Mouse (Mus musculus): ENCODE results near the gene Lrmda. TPM values are rescaled to one million over a fixed set of nuclear protein-coding genes. Genes with fewer than 3 reads are reported as not detected.

Gene Lrmda
- polyA plus RNA-seq, 1 experiment from 2014 or later, result 0.66 TPM

DNA sequence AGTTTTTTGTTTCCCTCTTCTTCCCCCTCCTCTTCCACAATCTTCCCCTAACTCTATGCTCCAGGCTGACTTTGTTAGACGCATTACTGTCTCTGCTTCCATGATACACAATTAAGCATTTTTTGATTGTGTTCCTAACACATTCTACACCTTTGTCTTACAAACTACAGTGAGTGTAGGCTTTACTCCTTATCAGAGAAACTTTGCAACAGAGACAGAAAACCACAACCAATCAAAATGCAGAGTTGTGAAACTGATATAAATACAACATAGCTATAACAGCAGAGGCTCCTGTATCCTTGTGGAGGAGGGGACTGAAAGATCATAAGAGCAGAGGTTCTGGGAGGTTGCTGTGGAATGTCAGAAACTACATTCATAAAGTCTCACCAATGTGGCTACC is 933.5 kb downstream of the Lrmda start:
- H3K36me3 ChIP-seq (ENCODE audit: control insufficient read depth, insufficient read depth, low read length), result no peaks in the 10 kb centered on the region
- H3K27ac ChIP-seq (ENCODE audit: low read depth, low read length), result no peak overlapping the region
- no peaks in the 10 kb centered on the region for H3K9me3 ChIP-seq (ENCODE audit: control insufficient read depth, low read length)
- ATAC-seq (ENCODE audit: insufficient read depth, low FRiP score, low TSS enrichment) (no peak), DNase-seq (ENCODE audit: low spot score) (no peak)
- 87% methylated on average over 1 of the region's 1 CpGs for WGBS
- H3K4me3 ChIP-seq (ENCODE audit: low read depth, low read length), result no peak overlapping the region
- no peak overlapping the region for H3K9ac ChIP-seq (ENCODE audit: low read length)
- no peak overlapping the region for H3K4me2 ChIP-seq (ENCODE audit: low read depth)
- H3K4me1 ChIP-seq (ENCODE audit: control insufficient read depth, insufficient read depth, low read length), result no peaks in the 10 kb centered on the region
- no peaks in the 10 kb centered on the region for H3K27me3 ChIP-seq (ENCODE audit: control insufficient read depth, insufficient read depth, low read length)

- Histone ChIP-seq H3K4me3 (ENCODE audit: low read depth, low read length) (no peak overlapping the region), H3K9ac (ENCODE audit: low read length) (no peak overlapping the region), H3K4me1 (ENCODE audit: control insufficient read depth, insufficient read depth, low read length) (no peaks in the 10 kb centered on the region), H3K27ac (ENCODE audit: low read depth, low read length) (no peak overlapping the region), H3K9me3 (ENCODE audit: control insufficient read depth, low read length) (no peaks in the 10 kb centered on the region), H3K36me3 (ENCODE audit: control insufficient read depth, insufficient read depth, low read length) (no peaks in the 10 kb centered on the region), H3K4me2 (ENCODE audit: low read depth) (no peak overlapping the region), H3K27me3 (ENCODE audit: control insufficient read depth, insufficient read depth, low read length) (no peaks in the 10 kb centered on the region)
- WGBS, result 91% methylated on average over 1 of the region's 1 CpGs
- ATAC-seq (ENCODE audit: insufficient read depth, low FRiP score, low TSS enrichment) (no peak), DNase-seq (ENCODE audit: low spot score) (no peak)
Observed at GRCm38 (mm10) chr14:22960166-22960565, 940.7 kb downstream of the Lrmda start.

DNA sequence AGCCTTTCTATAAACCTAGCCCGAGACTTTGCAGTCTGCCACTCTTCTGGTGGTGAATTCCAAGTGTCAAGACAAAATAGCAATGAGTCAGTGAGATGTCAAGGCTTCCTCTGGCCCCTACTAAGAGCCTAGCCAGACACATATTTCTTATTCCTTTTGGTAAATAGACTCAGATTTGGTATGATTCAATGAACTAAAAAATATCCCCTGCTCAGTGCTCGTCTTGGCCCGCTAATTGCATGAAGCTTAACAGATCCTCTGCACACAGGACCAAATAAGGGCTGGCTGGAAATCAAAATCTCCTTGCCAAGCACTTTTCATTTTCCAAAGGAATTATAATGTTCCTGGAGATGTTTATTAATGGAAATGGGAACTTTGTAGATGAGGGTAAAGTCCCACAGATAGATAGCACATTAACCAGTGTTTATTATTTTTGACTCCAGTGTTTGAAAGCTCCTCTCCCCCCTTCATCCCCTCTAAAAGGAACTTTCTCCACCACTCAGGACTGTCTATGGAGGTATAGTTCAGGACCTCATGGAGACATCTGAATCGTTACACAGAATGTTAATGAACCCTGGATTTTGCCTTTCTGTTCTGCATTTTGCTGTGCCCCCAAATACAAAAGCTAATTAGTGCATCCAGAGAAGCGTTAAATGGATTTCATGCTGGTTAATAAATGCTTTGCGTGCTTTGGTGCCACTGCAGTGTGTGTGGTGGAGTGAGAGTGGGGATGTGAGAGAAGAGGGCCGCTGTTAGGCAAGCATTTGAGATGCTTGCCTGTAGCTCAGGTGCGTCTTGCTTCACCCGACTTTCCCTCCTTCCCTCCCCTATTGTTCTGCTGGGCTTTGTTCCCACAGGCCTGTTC is 945.5 kb downstream of the Lrmda start:
- DNase-seq (ENCODE audit: low spot score) (no peak), ATAC-seq (ENCODE audit: insufficient read depth, low FRiP score, low TSS enrichment) (no peak)
- H3K27me3 ChIP-seq (ENCODE audit: control insufficient read depth, insufficient read depth, low read length), result no peaks in the 10 kb centered on the region
- H3K9me3 ChIP-seq (ENCODE audit: control insufficient read depth, low read length), result 0 out of 2 replicates have a peak, but pooled peaks cover 4% of the 10 kb centered on the region
- no peak overlapping the region for H3K4me3 ChIP-seq (ENCODE audit: low read depth, low read length)
- no peak overlapping the region for H3K4me2 ChIP-seq (ENCODE audit: low read depth)
- no peaks in the 10 kb centered on the region for H3K36me3 ChIP-seq (ENCODE audit: control insufficient read depth, insufficient read depth, low read length)
- H3K4me1 ChIP-seq (ENCODE audit: control insufficient read depth, insufficient read depth, low read length), result no peaks in the 10 kb centered on the region
- WGBS, result 74% methylated on average over 9 of the region's 9 CpGs
- H3K27ac ChIP-seq (ENCODE audit: low read depth, low read length), result no peak overlapping the region
- no peak overlapping the region for H3K9ac ChIP-seq (ENCODE audit: low read length)

GRCm38 (mm10) chr14:22968705-22969104 is 949.2 kb downstream of the Lrmda start:
- Histone ChIP-seq H3K9ac (ENCODE audit: low read length) (no peak overlapping the region), H3K4me3 (ENCODE audit: low read depth, low read length) (no peak overlapping the region), H3K27ac (ENCODE audit: low read depth, low read length) (no peak overlapping the region), H3K9me3 (ENCODE audit: control insufficient read depth, low read length) (0 out of 2 replicates have a peak, but pooled peaks cover 4% of the 10 kb centered on the region), H3K4me1 (ENCODE audit: control insufficient read depth, insufficient read depth, low read length) (no peaks in the 10 kb centered on the region), H3K36me3 (ENCODE audit: control insufficient read depth, insufficient read depth, low read length) (no peaks in the 10 kb centered on the region), H3K27me3 (ENCODE audit: control insufficient read depth, insufficient read depth, low read length) (no peaks in the 10 kb centered on the region), H3K4me2 (ENCODE audit: low read depth) (no peak overlapping the region)
- no peak for DNase-seq (ENCODE audit: low spot score)
- no peak for ATAC-seq (ENCODE audit: insufficient read depth, low FRiP score, low TSS enrichment)
- WGBS, result 63% methylated on average over 5 of the region's 5 CpGs

DNA sequence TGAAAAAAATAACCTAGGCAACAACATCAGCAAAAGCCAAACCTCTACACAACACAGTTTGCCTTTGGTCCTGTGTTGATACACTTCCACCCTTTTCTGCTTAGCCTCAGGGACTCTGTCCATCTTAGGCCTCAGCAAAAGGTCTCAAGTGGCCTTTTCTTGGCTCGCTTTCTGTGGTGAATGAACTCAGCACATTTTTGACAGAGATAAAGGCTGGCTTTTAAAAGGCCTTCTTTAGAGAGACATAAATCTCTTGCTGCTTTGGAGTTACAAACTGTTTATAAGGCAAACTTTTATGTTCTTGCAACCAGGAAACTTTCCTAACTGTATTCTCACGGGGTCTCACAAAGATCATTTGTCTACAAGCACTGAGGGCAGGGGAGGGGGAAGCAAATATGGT is 967.2 kb downstream of the Lrmda start:
- ATAC-seq (ENCODE audit: insufficient read depth, low FRiP score, low TSS enrichment), result no peak
- Histone ChIP-seq H3K9me3 (ENCODE audit: control insufficient read depth, low read length) (no peaks in the 10 kb centered on the region), H3K9ac (ENCODE audit: low read length) (no peak overlapping the region), H3K36me3 (ENCODE audit: control insufficient read depth, insufficient read depth, low read length) (no peaks in the 10 kb centered on the region), H3K4me3 (ENCODE audit: low read depth, low read length) (no peak overlapping the region), H3K27me3 (ENCODE audit: control insufficient read depth, insufficient read depth, low read length) (no peaks in the 10 kb centered on the region), H3K27ac (ENCODE audit: low read depth, low read length) (no peak overlapping the region), H3K4me2 (ENCODE audit: low read depth) (no peak overlapping the region), H3K4me1 (ENCODE audit: control insufficient read depth, insufficient read depth, low read length) (no peaks in the 10 kb centered on the region)
- 75% methylated on average over 2 of the region's 2 CpGs for WGBS
- DNase-seq (ENCODE audit: low spot score), result no peak

DNA sequence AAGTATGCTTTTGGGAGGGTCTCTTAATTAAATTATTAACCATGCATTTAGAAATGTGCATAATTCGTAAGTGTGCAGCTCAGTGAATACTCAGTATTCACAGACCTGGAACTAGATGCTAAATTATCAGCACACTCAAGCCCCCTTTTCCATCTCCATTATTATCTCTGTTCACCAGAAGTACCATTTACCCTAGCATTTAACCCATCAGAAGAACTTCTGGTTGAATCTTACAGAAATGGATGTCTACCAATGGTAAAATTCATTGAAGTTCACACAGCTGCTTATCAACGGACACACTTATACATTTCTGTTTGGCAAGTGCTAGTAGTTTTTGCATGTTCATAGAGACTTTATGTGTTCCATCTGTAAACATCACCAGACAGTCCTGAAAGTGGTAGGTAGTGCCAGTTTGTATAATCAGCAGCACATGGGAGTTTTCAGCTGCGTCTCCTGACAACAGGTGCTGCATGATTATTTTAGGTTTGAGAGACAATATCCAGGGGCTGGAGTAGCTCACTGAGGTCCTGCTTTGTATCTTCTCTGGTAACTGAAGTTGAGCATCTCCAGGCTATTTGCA is 968.7 kb downstream of the Lrmda start:
- Histone ChIP-seq H3K4me3 (ENCODE audit: low read depth, low read length) (no peak overlapping the region), H3K27ac (ENCODE audit: low read depth, low read length) (no peak overlapping the region), H3K36me3 (ENCODE audit: control insufficient read depth, insufficient read depth, low read length) (no peaks in the 10 kb centered on the region), H3K9me3 (ENCODE audit: control insufficient read depth, low read length) (no peaks in the 10 kb centered on the region), H3K4me2 (ENCODE audit: low read depth) (no peak overlapping the region), H3K9ac (ENCODE audit: low read length) (no peak overlapping the region), H3K4me1 (ENCODE audit: control insufficient read depth, insufficient read depth, low read length) (no peaks in the 10 kb centered on the region), H3K27me3 (ENCODE audit: control insufficient read depth, insufficient read depth, low read length) (no peaks in the 10 kb centered on the region)
- 94% methylated on average over 3 of the region's 3 CpGs for WGBS
- DNase-seq (ENCODE audit: low spot score) (no peak), ATAC-seq (ENCODE audit: insufficient read depth, low FRiP score, low TSS enrichment) (no peak)

DNA sequence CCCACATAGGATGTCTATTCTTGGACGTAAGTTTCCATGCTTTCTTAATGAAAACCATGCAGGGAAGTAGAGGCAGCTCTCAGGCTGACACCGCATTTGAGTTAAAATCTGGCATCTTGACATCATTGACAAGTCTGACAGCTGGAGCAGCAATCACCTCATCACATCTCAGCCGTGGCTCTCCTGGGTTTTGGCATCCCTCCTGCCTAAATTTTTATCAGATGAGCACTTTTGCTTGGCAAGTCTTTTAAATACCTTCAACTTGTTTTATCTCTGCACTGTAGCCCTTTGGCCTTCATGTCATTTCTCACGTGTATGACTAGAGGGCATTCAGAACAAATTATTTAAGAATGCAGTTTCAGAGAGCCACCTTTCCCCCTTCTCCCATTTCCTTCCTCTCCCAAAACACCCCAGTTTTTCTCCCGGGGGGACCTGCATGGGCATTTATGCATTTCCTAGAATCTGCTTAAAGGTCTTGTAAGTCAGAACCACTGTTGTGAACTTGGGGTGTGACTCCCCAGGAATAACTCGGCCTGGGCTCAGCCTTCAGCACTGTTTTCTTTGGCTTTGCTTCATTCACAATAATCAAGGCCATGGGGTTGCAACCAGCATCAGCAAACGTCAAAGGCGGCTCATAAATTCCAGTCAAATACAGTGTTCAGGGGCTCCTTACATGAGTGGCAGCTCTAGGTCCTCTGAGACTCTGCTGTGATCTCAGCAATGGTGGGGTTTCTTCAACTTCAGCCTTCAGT is 975.8 kb downstream of the Lrmda start:
- no peak overlapping the region for H3K4me3 ChIP-seq (ENCODE audit: low read depth, low read length)
- no peak overlapping the region for H3K9ac ChIP-seq (ENCODE audit: low read length)
- ATAC-seq (ENCODE audit: insufficient read depth, low FRiP score, low TSS enrichment), result no peak
- H3K36me3 ChIP-seq (ENCODE audit: control insufficient read depth, insufficient read depth, low read length), result no peaks in the 10 kb centered on the region
- 74% methylated on average over 8 of the region's 8 CpGs for WGBS
- no peaks in the 10 kb centered on the region for H3K4me1 ChIP-seq (ENCODE audit: control insufficient read depth, insufficient read depth, low read length)
- H3K9me3 ChIP-seq (ENCODE audit: control insufficient read depth, low read length), result no peaks in the 10 kb centered on the region
- no peaks in the 10 kb centered on the region for H3K27me3 ChIP-seq (ENCODE audit: control insufficient read depth, insufficient read depth, low read length)
- no peak for DNase-seq (ENCODE audit: low spot score)
- no peak overlapping the region for H3K27ac ChIP-seq (ENCODE audit: low read depth, low read length)
- H3K4me2 ChIP-seq (ENCODE audit: low read depth), result no peak overlapping the region

DNA sequence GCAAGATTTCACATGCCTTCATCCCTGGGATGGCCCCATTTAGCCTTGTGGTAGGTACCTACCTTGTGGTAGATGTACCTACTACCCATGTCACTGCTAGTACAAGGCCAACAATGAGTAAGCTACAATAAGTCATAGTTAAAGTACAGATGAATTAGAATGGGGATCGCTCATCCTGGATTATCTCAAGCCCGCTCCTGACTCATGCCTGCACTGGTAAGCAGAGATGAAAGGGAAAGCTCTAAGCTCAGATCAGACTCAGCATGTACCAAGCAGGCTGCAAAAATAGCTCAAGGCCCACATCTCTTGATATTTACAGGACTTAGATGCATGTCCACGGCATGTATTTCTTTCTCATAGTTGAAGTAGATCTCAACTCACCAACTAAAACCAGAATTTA is 979.4 kb downstream of the Lrmda start:
- DNase-seq (ENCODE audit: low spot score), result no peak
- Histone ChIP-seq H3K4me1 (ENCODE audit: control insufficient read depth, insufficient read depth, low read length) (no peaks in the 10 kb centered on the region), H3K9ac (ENCODE audit: low read length) (no peak overlapping the region), H3K27me3 (ENCODE audit: control insufficient read depth, insufficient read depth, low read length) (no peaks in the 10 kb centered on the region), H3K9me3 (ENCODE audit: control insufficient read depth, low read length) (no peaks in the 10 kb centered on the region), H3K27ac (ENCODE audit: low read depth, low read length) (no peak overlapping the region), H3K36me3 (ENCODE audit: control insufficient read depth, insufficient read depth, low read length) (no peaks in the 10 kb centered on the region), H3K4me2 (ENCODE audit: low read depth) (no peak overlapping the region), H3K4me3 (ENCODE audit: low read depth, low read length) (no peak overlapping the region)
- ATAC-seq (ENCODE audit: insufficient read depth, low FRiP score, low TSS enrichment), result no peak
- 94% methylated on average over 3 of the region's 3 CpGs for WGBS

All from neural tube, embryonic 11.5 days (tissue).